Mouse (Mus musculus) spleen, embryonic (tissue): Measurements from ENCODE around the gene Nck1.

Source experiments
- CTCF ChIA-PET: fragments of 350-600 bp; sonication (Branson Sonifier 250); formaldehyde crosslinking; loops from one replicate; lab custom pipeline; 2022; lab: Charles Lee

Gene Nck1

DNA sequence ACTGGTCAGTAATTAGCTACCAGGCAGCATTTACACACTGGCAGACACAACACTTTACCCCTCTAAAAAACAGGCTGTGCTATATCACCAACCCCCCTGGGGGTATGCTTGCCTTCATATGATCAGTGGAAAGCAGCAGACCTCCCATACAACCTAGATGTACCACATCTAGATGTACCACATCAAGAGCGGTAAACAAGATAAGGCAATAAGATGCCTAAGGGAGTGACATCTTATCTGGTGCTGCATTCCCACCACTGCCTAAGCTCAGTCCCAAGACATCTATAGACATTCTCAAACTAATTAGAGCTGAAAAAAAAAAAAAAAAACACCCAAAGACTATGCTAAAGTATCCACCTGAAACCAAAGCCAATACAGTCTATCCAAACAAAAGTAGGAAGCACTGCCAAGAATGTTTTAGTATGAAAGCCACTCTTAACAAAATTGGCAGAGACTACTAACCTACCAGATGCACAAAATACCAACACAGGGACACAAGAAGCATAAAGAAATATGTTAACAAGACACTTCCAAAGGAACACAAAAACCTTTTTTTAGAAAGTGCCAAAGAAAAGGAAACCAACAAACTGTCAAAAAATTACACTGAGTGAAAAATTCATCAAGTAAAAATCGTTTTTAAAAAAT is 10.2 kb downstream of the Nck1 start:
- CTCF ChIA-PET = no interaction called here

GRCm38 (mm10) chr9:100534686-100535085 is 11.2 kb downstream of the Nck1 start:
- CTCF ChIA-PET = no interaction called here

GRCm38 (mm10) chr9:100532847-100533505 is 13.0 kb downstream of the Nck1 start:
- CTCF ChIA-PET = interaction anchor here (0.7 kb wide), 1 partner anchor 17 kb away, joined by 3 read pairs; no protein-coding TSS in a partner anchor

- CTCF ChIA-PET = no interaction called here
Observed at GRCm38 (mm10) chr9:100531296-100531695, 14.6 kb downstream of the Nck1 start.

DNA sequence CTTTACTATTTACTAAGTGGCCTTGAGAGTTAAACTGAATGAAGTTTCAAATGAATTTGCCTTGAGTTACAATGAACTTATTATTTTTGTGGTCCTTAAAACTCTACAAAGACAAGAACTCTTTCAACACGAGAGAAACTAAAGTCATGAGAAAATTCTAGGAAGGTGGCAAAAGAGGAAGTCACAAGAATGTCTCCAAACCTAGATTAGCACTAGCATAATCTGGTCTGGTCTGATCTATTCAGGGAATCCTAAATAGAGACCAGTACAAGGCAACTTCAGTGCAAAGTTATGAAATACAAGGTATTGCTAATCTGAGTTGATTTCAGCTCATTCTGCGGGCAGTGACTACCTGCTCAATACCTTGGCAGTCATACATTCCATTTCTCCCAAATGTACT is 20.7 kb downstream of the Nck1 start:
- CTCF ChIA-PET = no interaction called here

DNA sequence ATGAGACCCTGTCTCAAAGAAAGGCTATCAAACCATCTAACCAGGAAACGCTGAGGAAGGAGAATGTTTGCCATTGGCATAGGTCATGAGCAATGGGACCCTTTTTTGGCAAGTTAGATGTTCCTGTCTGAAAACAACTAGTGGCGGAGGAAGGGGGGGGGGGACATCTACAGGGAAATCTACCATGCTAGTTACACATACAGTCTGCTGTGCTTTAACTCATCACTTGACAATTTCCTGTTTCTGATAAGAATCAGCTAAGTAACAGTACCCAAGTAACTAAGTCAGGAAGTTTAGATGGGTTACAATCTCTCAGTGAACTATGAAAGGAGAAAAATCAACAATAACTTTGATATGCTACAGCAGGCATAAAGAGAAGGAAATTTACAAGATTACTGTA is 23.9 kb downstream of the Nck1 start:
- CTCF ChIA-PET = interaction anchor here (0.7 kb wide), 1 partner anchor 824 kb away, joined by 5 read pairs; no protein-coding TSS in a partner anchor

- CTCF ChIA-PET = interaction anchor here (0.5 kb wide), 1 partner anchor 25 kb away, joined by 3 read pairs; no protein-coding TSS in a partner anchor
Observed at GRCm38 (mm10) chr9:100520586-100520985, 25.3 kb downstream of the Nck1 start.

DNA sequence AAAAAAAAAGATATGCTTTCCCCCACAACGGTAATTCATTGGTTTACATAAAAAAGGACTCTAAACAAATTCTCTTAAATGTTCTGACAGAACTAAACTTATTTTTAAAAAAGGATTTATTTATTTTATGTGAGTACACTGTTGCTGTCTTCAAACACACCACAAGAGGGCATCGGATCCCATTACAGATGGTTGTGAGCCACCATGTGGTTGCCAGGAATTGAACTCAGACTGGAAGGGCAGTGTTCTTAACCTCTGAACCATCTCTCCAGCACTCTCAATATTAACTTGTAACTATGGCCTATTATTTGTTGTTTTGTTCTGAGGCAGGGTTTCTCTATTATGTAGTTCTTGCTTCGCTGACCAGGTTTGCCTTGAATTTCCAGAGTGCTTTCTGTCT is 25.9 kb downstream of the Nck1 start:
- CTCF ChIA-PET = no interaction called here

DNA sequence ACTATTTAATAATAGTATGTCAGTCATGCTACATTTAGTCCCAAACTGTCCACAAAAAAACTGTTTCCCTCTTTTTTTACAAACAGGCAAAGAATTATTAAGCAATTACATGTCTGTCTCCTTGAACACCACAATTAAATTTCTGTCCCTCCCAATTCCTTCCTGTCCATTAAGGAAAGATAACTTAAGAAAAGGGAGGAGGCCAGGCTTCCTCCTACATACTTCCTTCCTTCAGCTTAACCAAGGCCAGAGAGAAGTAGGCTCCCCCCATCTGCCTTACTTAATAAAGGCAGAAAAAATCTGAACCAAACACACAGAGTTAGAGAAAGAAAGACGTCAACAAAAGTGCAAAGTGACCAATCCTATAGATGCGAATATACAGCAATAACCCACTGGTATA is 38.4 kb downstream of the Nck1 start:
- CTCF ChIA-PET = no interaction called here

GRCm38 (mm10) chr9:100506652-100507051 is 39.3 kb downstream of the Nck1 start:
- CTCF ChIA-PET = no interaction called here

DNA sequence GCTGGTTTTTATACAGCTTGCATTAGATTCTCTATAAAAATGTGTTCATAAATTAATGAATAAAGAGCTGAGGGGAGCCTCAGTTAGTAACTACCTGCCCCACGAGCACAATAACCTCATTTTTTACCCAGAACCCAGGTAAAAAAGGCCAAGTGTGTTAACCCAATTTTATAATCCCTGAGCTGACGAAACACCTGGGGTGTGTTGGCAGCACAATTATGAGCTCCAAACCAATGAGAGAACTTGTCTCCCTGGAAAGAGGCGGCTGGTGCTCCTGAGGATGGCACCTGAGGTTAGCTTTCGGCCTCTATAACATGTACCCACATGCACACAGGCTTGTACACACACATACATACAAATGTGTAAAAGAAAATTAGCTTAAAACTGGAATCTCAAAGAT is 40.4 kb downstream of the Nck1 start:
- CTCF ChIA-PET = interaction anchor here (0.6 kb wide), 1 partner anchor 16 kb away, joined by 3 read pairs; no protein-coding TSS in a partner anchor

- CTCF ChIA-PET = no interaction called here
Observed at GRCm38 (mm10) chr9:100493611-100494261, 52.2 kb downstream of the Nck1 start.

DNA sequence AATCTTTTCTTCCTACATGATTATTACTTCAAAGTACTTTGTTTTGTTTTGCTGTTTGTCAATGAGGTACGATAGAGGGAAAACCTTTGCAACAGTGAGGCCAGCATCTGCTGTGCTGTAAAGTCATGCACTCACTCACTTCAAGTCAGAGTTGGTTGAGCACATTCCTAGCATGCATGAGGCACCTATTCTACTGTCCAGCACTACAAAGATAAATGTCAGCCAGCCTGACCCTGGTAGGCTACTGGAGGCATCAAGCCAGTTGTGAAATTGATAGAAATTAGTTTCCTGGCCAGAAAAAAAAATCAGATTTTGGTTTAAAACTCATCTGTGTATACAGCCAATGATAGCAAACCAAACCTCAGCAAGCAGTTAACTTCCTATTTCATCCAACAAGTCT is 54.5 kb downstream of the Nck1 start:
- CTCF ChIA-PET = no interaction called here

GRCm38 (mm10) chr9:100488969-100489368 is 57.0 kb downstream of the Nck1 start:
- CTCF ChIA-PET = no interaction called here

GRCm38 (mm10) chr9:100488056-100488713 is 57.7 kb downstream of the Nck1 start:
- CTCF ChIA-PET = no interaction called here

DNA sequence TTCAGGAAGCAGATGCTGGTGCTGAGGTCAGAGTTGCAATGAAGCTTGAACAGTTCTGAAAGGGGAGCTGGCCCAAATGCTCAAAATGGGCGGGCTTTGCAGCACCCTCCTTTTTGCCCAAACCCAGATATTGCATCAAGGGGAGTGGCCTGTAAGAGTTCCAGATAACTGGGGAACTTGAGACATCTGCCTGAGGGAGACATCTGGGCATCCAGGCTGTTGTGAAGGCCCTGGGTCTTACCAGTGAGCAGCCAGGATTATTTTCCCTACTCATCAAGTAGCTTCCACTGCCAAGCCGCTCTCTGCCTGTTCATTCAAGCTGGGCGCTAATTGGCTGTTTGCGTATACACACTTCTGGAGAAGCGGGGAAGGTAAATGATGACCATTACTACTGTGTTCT is 59.5 kb downstream of the Nck1 start, which contains the start of gene Il20rb:
Gene Il20rb, minus strand, starts transcription at position 358 of the 400 bp plus-strand sequence.
- CTCF ChIA-PET = no interaction called here

DNA sequence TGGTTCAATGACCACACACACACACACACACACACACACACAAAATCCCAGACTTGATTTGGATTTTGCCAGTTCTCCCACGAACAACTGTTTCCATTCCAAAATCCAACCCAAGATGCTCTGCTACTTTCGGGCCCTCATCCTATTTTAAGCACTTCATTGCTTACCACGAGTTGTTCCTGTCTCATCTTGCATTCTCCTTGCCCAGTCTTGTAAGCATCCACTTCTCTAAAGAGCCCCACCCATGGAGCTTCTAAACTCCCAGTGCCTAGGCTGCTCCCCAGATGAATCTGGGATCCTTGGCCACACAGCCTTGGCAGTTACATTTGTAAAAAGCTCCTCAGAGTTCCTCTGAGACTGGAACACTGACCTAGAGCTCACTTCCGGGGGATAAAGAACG is 62.6 kb downstream of the Nck1 start:
- CTCF ChIA-PET = no interaction called here

- CTCF ChIA-PET = interaction anchor here (0.6 kb wide), 1 partner anchor 447 kb away, joined by 4 read pairs; no protein-coding TSS in a partner anchor
Observed at GRCm38 (mm10) chr9:100481626-100482025, 64.3 kb downstream of the Nck1 start.

DNA sequence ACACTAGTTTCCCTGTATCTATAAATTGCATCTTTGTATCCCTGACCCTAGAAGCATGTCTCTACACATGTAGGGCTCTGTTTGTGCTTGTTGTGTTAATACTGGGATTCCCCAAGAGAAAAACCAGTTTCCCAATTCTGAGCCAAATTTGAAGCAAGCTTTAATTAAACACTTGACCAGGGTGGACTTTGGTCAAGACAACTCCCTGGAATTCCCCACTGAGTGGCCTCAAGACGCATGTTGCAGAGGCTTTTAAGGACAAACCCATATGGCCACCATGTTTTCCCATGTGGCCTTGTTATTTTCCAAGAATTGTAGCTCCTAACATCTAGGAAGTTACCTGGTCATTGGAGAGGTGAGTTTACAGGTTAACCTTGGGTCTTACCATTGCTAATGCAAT is 71.9 kb downstream of the Nck1 start:
- CTCF ChIA-PET = no interaction called here

GRCm38 (mm10) chr9:100473361-100473760 is 72.6 kb downstream of the Nck1 start:
- CTCF ChIA-PET = no interaction called here

DNA sequence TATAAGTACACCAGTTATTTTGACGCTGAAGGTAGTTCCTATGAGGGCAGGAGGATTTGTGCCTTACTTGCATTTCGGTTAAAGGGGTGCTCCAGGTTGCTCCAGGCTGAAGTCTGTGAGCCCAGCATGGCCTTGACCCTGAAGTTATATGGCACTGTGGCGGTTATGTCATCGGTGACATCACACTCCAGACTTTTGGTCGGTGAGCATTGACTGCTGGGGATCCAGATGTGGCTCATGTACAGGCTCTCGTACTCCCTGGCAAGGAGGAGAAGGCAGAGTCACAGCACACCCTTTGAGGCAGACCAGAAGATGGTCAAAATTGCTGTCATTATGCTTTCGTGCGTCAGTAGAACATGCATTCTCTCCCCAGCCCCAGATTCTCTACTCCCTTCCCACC is 73.0 kb downstream of the Nck1 start:
- CTCF ChIA-PET = no interaction called here

GRCm38 (mm10) chr9:100471605-100471953 is 74.4 kb downstream of the Nck1 start:
- CTCF ChIA-PET = no interaction called here
